Comparison of ENCODE assay signal across 9 mouse cellular contexts in the genomic region with DNA sequence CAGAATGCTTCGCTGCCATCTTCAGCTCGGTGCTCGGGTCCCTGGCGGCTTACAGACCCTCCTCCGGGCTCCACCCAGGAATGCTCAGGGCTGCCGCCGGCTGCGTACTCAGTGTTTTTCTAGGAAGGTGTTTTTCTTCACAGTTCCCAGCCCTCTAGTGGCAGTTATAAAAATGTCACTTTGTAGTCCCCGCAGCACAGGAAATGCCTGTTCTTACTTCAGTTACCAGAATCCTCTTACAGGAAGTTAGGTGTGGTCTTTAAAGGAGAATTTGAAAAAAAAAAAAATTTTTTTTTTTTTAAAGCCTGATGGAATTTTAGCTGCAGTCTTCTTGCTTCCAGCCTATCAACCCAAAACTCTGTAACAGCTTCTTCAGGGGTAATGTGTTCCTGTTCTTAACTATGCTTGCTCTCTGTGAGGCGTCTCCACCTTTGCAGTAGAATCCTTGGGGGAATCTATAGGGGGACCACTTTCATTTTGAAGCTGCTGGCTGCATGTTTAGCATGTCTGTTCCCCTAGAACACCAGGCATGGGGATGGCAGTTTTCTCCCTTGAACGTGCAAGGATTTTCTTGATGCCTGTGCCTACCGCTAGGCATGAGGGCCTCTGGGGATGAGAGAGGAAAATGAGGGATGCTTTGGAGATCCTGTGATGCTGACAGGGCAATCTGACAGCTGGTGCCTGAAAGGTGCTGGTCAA. TPM values are rescaled to one million over a fixed set of nuclear protein-coding genes. Genes with fewer than 3 reads are reported as not detected.
A peak's percentile ranks its signal among the peaks of the same experiment; 100 is the strongest.
DNase-seq lines count a peak whose midpoint lies in the region; ATAC-seq and TF ChIP-seq lines count a peak whose summit lies in the region.
"Had no signal": no experiment of that assay in that cellular context is flagged by ENCODE, and none has a peak within 500 bp of the region (broad histone marks: within the 10 kb centered on the region; RNA-seq: fewer than 3 reads in every experiment).

No protein-coding gene starts in this region.

- H3K79me2 ChIP-seq in CH12.LX (replicated peaks; ENCODE audit: control insufficient read depth, extremely low read depth, insufficient read depth, poor library complexity, severe bottlenecking) = no peaks in the 10 kb centered on the region

- no peaks in the 10 kb centered on the region for H3K27me3 ChIP-seq in CH12.LX (replicated peaks)
- no peaks in the 10 kb centered on the region for H3K27me3 ChIP-seq in forebrain, embryonic 12.5 days
- no peaks in the 10 kb centered on the region for H3K27me3 ChIP-seq in liver, embryonic 14.5 days (ENCODE audit: control insufficient read depth, insufficient read depth, low read length)
- no peaks in the 10 kb centered on the region for H3K27me3 ChIP-seq in neural tube, embryonic 12.5 days (replicated peaks)

- peak overlapping the region; percentile 45 to 56 (median 49) for H3K4me3 ChIP-seq in CH12.LX (replicated peaks in 1 of 3; ENCODE audit: low read depth in 2 of 3, low read length in 2 of 3, poor library complexity in 1 of 3)
- peak overlapping the region; percentile 49 for H3K4me3 ChIP-seq in brown adipose tissue, adult 24 weeks (ENCODE audit: insufficient read depth, low read depth, low read length)
- peak overlapping the region; percentile 34 for H3K4me3 ChIP-seq in forebrain, embryonic 12.5 days (replicated peaks)
- peak overlapping the region in 1 of 2 experiments; percentile 4; a peak in 1 of 4 replicates for H3K4me3 ChIP-seq in liver, embryonic 14.5 days (ENCODE audit: insufficient read depth in 1 of 2, low read depth in 2 of 2, low read length in 2 of 2)
- peak overlapping the region; percentile 32 for H3K4me3 ChIP-seq in neural tube, embryonic 12.5 days
- H3K4me3 ChIP-seq: erythroblast, embryonic 14.5 days had no signal

- intact Hi-C loops in heart, postnatal 10 days (cut with DNase I) = loop anchor here (2.0 to 5.0 kb wide), 3 partner anchors 48 to 272 kb away; partner anchors contain the start of gene Scn2a

- dilution Hi-C loops in CH12.LX (cut with MboI; ENCODE audit: extremely low pct_ligation_motif_present, extremely low pct_unique_long_range_greater_than_20kb, low sequenced_read_pairs) = no loop called here

- WGBS in forebrain, embryonic 12.5 days = 16% methylated on average over 12 of the region's 12 CpGs
- 18% methylated on average over 12 of the region's 12 CpGs for WGBS in liver, embryonic 14.5 days (ENCODE audit: insufficient replicate concordance)
- WGBS in neural tube, embryonic 12.5 days = 16% methylated on average over 12 of the region's 12 CpGs

- H3K4me1 ChIP-seq in CH12.LX (ENCODE audit: control insufficient read depth in 1 of 2, insufficient read depth in 2 of 2) = peaks cover 2 to 18% of the 10 kb centered on the region in 2 experiments; a peak in 3 of 4 replicates
- no peaks in the 10 kb centered on the region; the same call in 1 of the 2 replicates for H3K4me1 ChIP-seq in brown adipose tissue, adult 24 weeks (ENCODE audit: control insufficient read depth, insufficient read depth, insufficient read length, low read length)
- peaks cover 16% of the 10 kb centered on the region for H3K4me1 ChIP-seq in forebrain, embryonic 12.5 days
- H3K4me1 ChIP-seq in liver, embryonic 14.5 days (replicated peaks; ENCODE audit: control insufficient read depth in 2 of 2, insufficient read depth in 2 of 2, low read length in 1 of 2) = no peaks in the 10 kb centered on the region
- peaks cover 11% of the 10 kb centered on the region for H3K4me1 ChIP-seq in neural tube, embryonic 12.5 days

- TF ChIP-seq RAD21 in CH12.LX (IDR thresholded peaks at IDR 0.05; ENCODE audit: low read depth, low read length) = peak; percentile 21

- in situ Hi-C loops in CH12.LX (cut with MboI; ENCODE audit: low pct_ligation_motif_present, low pct_unique_long_range_greater_than_20kb, low sequenced_read_pairs) = no loop called here

- TF ChIP-seq POLR2A in CH12.LX (IDR thresholded peaks at IDR 0.05; ENCODE audit: low read depth, low read length) = no peak

- no peak overlapping the region for H3K9ac ChIP-seq in CH12.LX (ENCODE audit: insufficient read depth, low read depth)
- H3K9ac ChIP-seq in forebrain, embryonic 12.5 days = peak overlapping the region; percentile 44; the same call in 1 of the 2 replicates
- no peak overlapping the region for H3K9ac ChIP-seq in liver, embryonic 14.5 days (replicated peaks)
- H3K9ac ChIP-seq in neural tube, embryonic 12.5 days = peak overlapping the region; percentile 40

- H3K36me3 ChIP-seq in CH12.LX (replicated peaks in 1 of 2; ENCODE audit: control insufficient read depth in 1 of 2, insufficient read depth in 1 of 2, low read length in 1 of 2) = no peaks in the 10 kb centered on the region
- no peaks in the 10 kb centered on the region for H3K36me3 ChIP-seq in forebrain, embryonic 12.5 days (replicated peaks)
- H3K36me3 ChIP-seq in liver, embryonic 14.5 days (replicated peaks; ENCODE audit: control insufficient read depth, insufficient read depth, low read depth) = no peaks in the 10 kb centered on the region
- no peaks in the 10 kb centered on the region for H3K36me3 ChIP-seq in neural tube, embryonic 12.5 days

- H3K27ac ChIP-seq in CH12.LX (ENCODE audit: insufficient read depth, low read depth) = no peak overlapping the region
- H3K27ac ChIP-seq in brown adipose tissue, adult 24 weeks (replicated peaks; ENCODE audit: low read depth, low read length) = no peak overlapping the region
- 0 out of 2 replicates have a peak overlapping the region, but pooled peaks have one; percentile 36 for H3K27ac ChIP-seq in forebrain, embryonic 12.5 days
- no peak overlapping the region for H3K27ac ChIP-seq in liver, embryonic 14.5 days
- H3K27ac ChIP-seq in neural tube, embryonic 12.5 days = no peak overlapping the region

- H3K4me2 ChIP-seq in CH12.LX (ENCODE audit: insufficient read depth, low read depth, poor library complexity, severe bottlenecking) = peak overlapping the region; percentile 62
- H3K4me2 ChIP-seq in forebrain, embryonic 12.5 days = peak overlapping the region; percentile 49
- H3K4me2 ChIP-seq in liver, embryonic 14.5 days (ENCODE audit: low read depth) = peak overlapping the region; percentile 47; the same call in 1 of the 2 replicates
- H3K4me2 ChIP-seq in neural tube, embryonic 12.5 days (replicated peaks) = peak overlapping the region; percentile 58

- no peak for TF ChIP-seq EP300 in CH12.LX (IDR thresholded peaks at IDR 0.05; ENCODE audit: low read length)
- no peak for TF ChIP-seq EP300 in liver, embryonic 14.5 days (IDR thresholded peaks at IDR 0.05; ENCODE audit: low read depth)

- peak; percentile 94 for ATAC-seq in forebrain, embryonic 12.5 days (ENCODE audit: low FRiP score)
- ATAC-seq in liver, embryonic 14.5 days (ENCODE audit: insufficient read depth) = no peak
- ATAC-seq in neural tube, embryonic 12.5 days (ENCODE audit: low FRiP score, low read depth) = peak; percentile 93

- DNase-seq in CH12.LX (ENCODE audit: extremely low read depth) = peak; percentile 91
- peak; percentile 62 to 71 for DNase-seq in heart, postnatal 10 days
- peak; percentile 76 to 80 for DNase-seq in kidney, postnatal 36 days
- peak; percentile 22 to 26 (median 22) for DNase-seq in liver, embryonic 14.5 days (ENCODE audit: low read depth in 3 of 3, low spot score in 3 of 3)
- DNase-seq in thymus, postnatal 14 days = peak; percentile 43

- H3K9me3 ChIP-seq in CH12.LX (replicated peaks; ENCODE audit: low read length) = no peaks in the 10 kb centered on the region
- no peaks in the 10 kb centered on the region for H3K9me3 ChIP-seq in forebrain, embryonic 12.5 days
- no peaks in the 10 kb centered on the region for H3K9me3 ChIP-seq in liver, embryonic 14.5 days (ENCODE audit: control insufficient read depth, low read length)
- H3K9me3 ChIP-seq in neural tube, embryonic 12.5 days = no peaks in the 10 kb centered on the region

- peak; percentile 31 to 71; a peak in 3 of 4 replicates for TF ChIP-seq CTCF in CH12.LX (conservative IDR thresholded peaks at IDR 0.05 in 1 of 2, IDR thresholded peaks at IDR 0.05 in 1 of 2; ENCODE audit: low read depth in 2 of 2, low read length in 2 of 2)
- TF ChIP-seq CTCF in liver, embryonic 14.5 days (IDR thresholded peaks at IDR 0.05; ENCODE audit: low read depth) = peak; percentile 43

TF ChIP-seq in CH12.LX, 34 proteins besides CTCF, POLR2A, EP300 and RAD21:
- TF ChIP-seq KAT2A (IDR thresholded peaks at IDR 0.05; ENCODE audit: insufficient replicate concordance, low read length) (0 out of 2 replicates have a peak, but pooled peaks have one; percentile 51), HCFC1 (IDR thresholded peaks at IDR 0.05; ENCODE audit: low read depth, low read length) (peak; percentile 92), BHLHE40 (IDR thresholded peaks at IDR 0.05; ENCODE audit: low read depth, low read length) (no peak), JUN (IDR thresholded peaks at IDR 0.05; ENCODE audit: insufficient read depth, low read depth, low read length) (no peak), ZNF384 (IDR thresholded peaks at IDR 0.05; ENCODE audit: low read depth, low read length) (peak; percentile 98), UBTF (IDR thresholded peaks at IDR 0.05; ENCODE audit: low read depth, low read length) (no peak), SMC3 (IDR thresholded peaks at IDR 0.05; ENCODE audit: low read depth, low read length) (peak; percentile 26; the same call in 1 of the 2 replicates), ELF1 (IDR thresholded peaks at IDR 0.05; ENCODE audit: low read depth, low read length) (peak; percentile 70)

RNA-seq across cellular contexts. Expression of gene Scn2a, which starts 48.0 kb away (rescaled TPM):
- total RNA-seq in CH12.LX (2012; rRNA removed) (0.59 and 0.84 TPM in 2 replicates), CH12.LX (2014; rRNA removed) (4.8 and 6.1 TPM in 2 replicates)
- 2.3 and 2.4 TPM in 2 replicates for polyA plus RNA-seq in CH12.LX (2012; ENCODE audit: insufficient read length, low read depth)
- polyA plus RNA-seq in brown adipose tissue, adult 24 weeks (2012; ENCODE audit: insufficient read depth, insufficient read length, missing spikeins) = 0.21 and 0.63 TPM in 2 replicates
- 9.4 and 12.3 TPM in 2 replicates for polyA plus RNA-seq in forebrain, embryonic 12.5 days (2016; fragmentation: Nextera tagmentation; extraction: Ambion mirVana)
- under 1 TPM; 0.40 to 0.45 TPM for total RNA-seq in heart, postnatal 10 days (2021)
- 0.03 and 0.08 TPM in 2 replicates for polyA plus RNA-seq in liver, embryonic 14.5 days (2012; rRNA removed)
- not detected in 2 replicates for polyA plus RNA-seq in liver, embryonic 14.5 days (2014; fragmentation: Nextera tagmentation; extraction: Ambion mirVana)
- polyA plus RNA-seq in neural tube, embryonic 12.5 days (2016; fragmentation: Nextera tagmentation; extraction: Ambion mirVana) = 20.3 and 20.4 TPM in 2 replicates
- polyA plus RNA-seq: erythroblast, embryonic 14.5 days had no signal

Comparison
In these comparisons a context has a peak if more than half of its experiments do, and no peak if none do; other contexts are left out.
1. DNase-seq: peak in every context shown above with its lines; median percentile 91 in CH12.LX; 78 in kidney, postnatal 36 days; 66 in heart, postnatal 10 days; 43 in thymus, postnatal 14 days; 22 in liver, embryonic 14.5 days.
2. H3K9ac ChIP-seq: peak in forebrain, embryonic 12.5 days (single experiment) and neural tube, embryonic 12.5 days (single experiment); none in CH12.LX (single experiment) and liver, embryonic 14.5 days (single experiment).
3. Peak in every context shown above with its lines, with median percentiles within 50 percentile points of each other: H3K4me2 ChIP-seq.